Mouse (Mus musculus) E14TG2a.4 (cell line): ENCODE measurements around the gene Ssu72.

Experiments
- CTCF ChIP-seq: conservative IDR thresholded peaks from 2 replicates; pipeline ENCODE4 v1.5.1; 2014; ENCODE audit warnings: low read length
- POU5F1 ChIP-seq: IDR thresholded peaks from 2 replicates; pipeline ENCODE4 v1.6.1; 2014; ENCODE audit warnings: low read length, borderline replicate concordance

DNA sequence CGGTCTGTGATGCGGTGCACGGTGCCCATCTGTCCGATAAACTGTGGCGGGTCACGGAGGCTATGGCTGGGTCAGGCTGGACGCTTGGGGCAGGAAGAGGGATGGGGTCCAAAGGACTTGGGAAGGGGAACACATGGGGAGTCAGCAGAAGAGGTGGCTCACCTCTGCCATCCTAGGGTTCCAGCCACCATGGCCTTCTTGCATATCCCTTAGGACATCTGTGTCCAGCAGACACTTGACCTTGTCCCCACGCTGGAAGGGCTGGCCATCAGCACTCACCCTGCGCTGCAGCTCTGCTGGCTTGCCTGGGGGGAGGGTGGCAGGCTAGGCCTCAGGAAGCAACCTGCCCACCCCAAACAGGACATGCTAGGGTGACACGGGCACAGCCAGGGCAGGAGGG, 45.6 kb upstream of the Ssu72 start:
- no peak for TF ChIP-seq CTCF
- TF ChIP-seq POU5F1, result no peak
